In the genomic region with DNA sequence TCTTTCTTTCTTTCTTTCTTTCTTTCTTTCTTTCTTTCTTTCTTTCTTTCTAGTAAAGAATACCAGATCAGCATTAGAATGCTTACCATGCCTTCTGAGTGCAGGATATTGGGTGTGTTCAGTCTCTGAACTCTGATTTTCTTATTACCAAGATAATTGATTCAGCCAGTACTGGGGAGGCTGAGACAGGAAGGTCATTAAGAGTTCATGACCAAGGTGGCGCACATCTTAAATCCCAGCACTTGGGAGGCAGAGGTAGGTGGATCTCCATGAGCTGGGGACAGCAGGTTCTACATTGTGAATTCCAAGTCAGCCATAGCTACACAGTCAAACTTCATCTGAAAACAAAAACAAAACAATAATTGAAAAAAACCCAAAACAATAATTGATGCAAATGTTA, we compare ENCODE assay signal across 26 mouse cellular contexts. TPM values are rescaled to one million over a fixed set of nuclear protein-coding genes. Genes with fewer than 3 reads are reported as not detected.
"Had no signal": no experiment of that assay in that cellular context is flagged by ENCODE, and none has a peak within 500 bp of the region (broad histone marks: within the 10 kb centered on the region; RNA-seq: fewer than 3 reads in every experiment).

No protein-coding gene starts in this region.

- H3K9ac ChIP-seq: embryonic facial prominence, embryonic 12.5 days; embryonic facial prominence, embryonic 13.5 days; embryonic facial prominence, embryonic 15.5 days; forebrain, embryonic 12.5 days; forebrain, embryonic 13.5 days; forebrain, embryonic 15.5 days; forebrain, postnatal 0 days had no signal

- H3K4me2 ChIP-seq: embryonic facial prominence, embryonic 12.5 days; embryonic facial prominence, embryonic 13.5 days; embryonic facial prominence, embryonic 15.5 days; forebrain, embryonic 12.5 days; forebrain, embryonic 13.5 days; forebrain, embryonic 15.5 days had no signal

- H3K27me3 ChIP-seq: embryonic facial prominence, embryonic 12.5 days; embryonic facial prominence, embryonic 13.5 days; embryonic facial prominence, embryonic 15.5 days; forebrain, embryonic 13.5 days; forebrain, embryonic 15.5 days had no signal

- H3K27ac ChIP-seq: embryonic facial prominence, embryonic 10.5 days; embryonic facial prominence, embryonic 12.5 days; embryonic facial prominence, embryonic 13.5 days; embryonic facial prominence, embryonic 15.5 days; forebrain, embryonic 10.5 days; forebrain, embryonic 12.5 days; forebrain, embryonic 13.5 days; forebrain, embryonic 15.5 days; gastrocnemius, adult 2 months; heart, adult 2 months had no signal

- ATAC-seq: forebrain, embryonic 13.5 days; forebrain, embryonic 14.5 days; forebrain, embryonic 15.5 days; forebrain, embryonic 16.5 days; forebrain, postnatal 0 days had no signal

- DNase-seq: cerebellum, adult 9-11 months; cerebellum, postnatal 10 days; cerebellum, postnatal 14 days; cerebellum, postnatal 25 days; cerebellum, postnatal 36 days; embryo, embryonic 11 days; forebrain, postnatal 0 days; gastrocnemius, adult 2 months; gastrocnemius, postnatal 10 days; gastrocnemius, postnatal 14 days; gastrocnemius, postnatal 25 days; gastrocnemius, postnatal 36 days; heart, adult 11 months; heart, adult 18-20 months; heart, adult 2 months had no signal

- H3K4me3 ChIP-seq: embryonic facial prominence, embryonic 10.5 days; embryonic facial prominence, embryonic 12.5 days; embryonic facial prominence, embryonic 13.5 days; embryonic facial prominence, embryonic 15.5 days; erythroblast, embryonic 14.5 days; forebrain, embryonic 10.5 days; forebrain, embryonic 12.5 days; forebrain, embryonic 13.5 days; forebrain, embryonic 15.5 days; gastrocnemius, adult 2 months; heart, adult 2 months had no signal

- H3K9me3 ChIP-seq: embryonic facial prominence, embryonic 10.5 days; embryonic facial prominence, embryonic 12.5 days; embryonic facial prominence, embryonic 13.5 days; embryonic facial prominence, embryonic 15.5 days; forebrain, embryonic 10.5 days; forebrain, embryonic 12.5 days; forebrain, embryonic 13.5 days; forebrain, embryonic 15.5 days had no signal

RNA-seq across cellular contexts. Expression of a gene that starts 38.9 kb away (rescaled TPM):
- polyA plus RNA-seq: erythroblast, embryonic 14.5 days had no signal
